Mouse (Mus musculus): ENCODE data around the gene Susd1. TPM values are rescaled to one million over a fixed set of nuclear protein-coding genes. Genes with fewer than 3 reads are reported as not detected.
A peak's percentile ranks its signal among the peaks of the same experiment; 100 is the strongest.

Gene Susd1
- polyA plus RNA-seq, 1 experiment from 2014 or later, result 3.7 TPM

DNA sequence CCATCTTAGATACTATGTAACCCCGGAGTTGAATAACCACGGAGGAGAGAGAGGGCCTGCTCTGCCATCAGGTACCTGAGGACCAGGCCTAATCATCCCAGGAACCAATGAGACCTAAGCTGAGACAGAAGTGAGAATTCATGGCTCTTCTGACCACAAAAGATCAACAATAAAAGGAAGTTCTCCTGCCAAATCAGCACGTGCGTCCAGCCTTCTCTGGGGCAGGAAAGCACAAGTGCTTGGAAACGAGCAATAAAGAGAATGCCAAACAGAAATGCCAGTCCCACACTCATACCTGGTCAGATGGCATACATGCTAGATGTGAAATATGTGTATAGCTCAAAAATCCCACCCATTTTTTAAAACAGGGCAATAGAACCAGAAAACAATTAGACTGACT, 58.6 kb downstream of the Susd1 start:
- H3K4me2 ChIP-seq, result no peak overlapping the region
- H3K4me3 ChIP-seq, result no peak overlapping the region
- no peak for ATAC-seq (replicated peaks; ENCODE audit: insufficient number of reproducible peaks, insufficient read depth, low FRiP score, low read depth)
- H3K4me1 ChIP-seq (replicated peaks), result peaks cover 4% of the 10 kb centered on the region; the same call in 1 of the 2 replicates
- H3K27ac ChIP-seq, result no peak overlapping the region
- H3K9me3 ChIP-seq (replicated peaks), result no peaks in the 10 kb centered on the region
- H3K9ac ChIP-seq, result no peak overlapping the region
- no peaks in the 10 kb centered on the region for H3K27me3 ChIP-seq
- 77% methylated on average over 5 of the region's 5 CpGs for WGBS
- no peaks in the 10 kb centered on the region for H3K36me3 ChIP-seq

DNA sequence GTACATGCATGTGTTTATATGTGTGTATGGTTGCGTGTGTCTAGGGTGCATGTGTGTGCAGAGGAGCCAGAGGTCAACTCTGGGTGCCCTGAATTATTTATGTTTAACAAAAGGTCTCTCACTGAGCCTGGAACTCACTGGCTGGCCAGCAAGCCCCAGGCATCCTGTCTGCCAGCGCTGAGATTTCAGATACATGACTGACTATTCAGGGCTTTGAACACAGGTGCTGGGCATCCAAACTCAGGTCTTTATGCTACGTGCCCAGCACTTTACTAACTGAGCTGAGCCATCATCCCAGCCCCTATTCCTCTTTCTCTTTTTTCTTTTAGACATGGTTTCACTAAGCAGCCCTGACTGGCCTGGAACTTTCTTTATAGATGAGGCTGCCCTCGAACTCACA, 59.8 kb downstream of the Susd1 start:
- WGBS, result 86% methylated on average over 4 of the region's 4 CpGs
- no peak for ATAC-seq (replicated peaks; ENCODE audit: insufficient number of reproducible peaks, insufficient read depth, low FRiP score, low read depth)
- H3K27ac ChIP-seq, result no peak overlapping the region
- no peak overlapping the region for H3K4me2 ChIP-seq
- H3K4me3 ChIP-seq, result no peak overlapping the region
- H3K36me3 ChIP-seq, result no peaks in the 10 kb centered on the region
- H3K4me1 ChIP-seq (replicated peaks), result peaks cover 4% of the 10 kb centered on the region; the same call in 1 of the 2 replicates
- no peaks in the 10 kb centered on the region for H3K27me3 ChIP-seq
- no peak overlapping the region for H3K9ac ChIP-seq
- no peaks in the 10 kb centered on the region for H3K9me3 ChIP-seq (replicated peaks)

GRCm38 (mm10) chr4:59374271-59374938, 64.0 kb downstream of the Susd1 start:
- Histone ChIP-seq H3K9ac (no peak overlapping the region), H3K4me2 (no peak overlapping the region), H3K4me1 (replicated peaks) (peaks cover 9% of the 10 kb centered on the region), H3K27ac (no peak overlapping the region), H3K4me3 (no peak overlapping the region), H3K9me3 (replicated peaks) (no peaks in the 10 kb centered on the region), H3K27me3 (no peaks in the 10 kb centered on the region), H3K36me3 (no peaks in the 10 kb centered on the region)
- ATAC-seq (replicated peaks; ENCODE audit: insufficient number of reproducible peaks, insufficient read depth, low FRiP score, low read depth), result no peak
- 74% methylated on average over 10 of the region's 10 CpGs for WGBS

DNA sequence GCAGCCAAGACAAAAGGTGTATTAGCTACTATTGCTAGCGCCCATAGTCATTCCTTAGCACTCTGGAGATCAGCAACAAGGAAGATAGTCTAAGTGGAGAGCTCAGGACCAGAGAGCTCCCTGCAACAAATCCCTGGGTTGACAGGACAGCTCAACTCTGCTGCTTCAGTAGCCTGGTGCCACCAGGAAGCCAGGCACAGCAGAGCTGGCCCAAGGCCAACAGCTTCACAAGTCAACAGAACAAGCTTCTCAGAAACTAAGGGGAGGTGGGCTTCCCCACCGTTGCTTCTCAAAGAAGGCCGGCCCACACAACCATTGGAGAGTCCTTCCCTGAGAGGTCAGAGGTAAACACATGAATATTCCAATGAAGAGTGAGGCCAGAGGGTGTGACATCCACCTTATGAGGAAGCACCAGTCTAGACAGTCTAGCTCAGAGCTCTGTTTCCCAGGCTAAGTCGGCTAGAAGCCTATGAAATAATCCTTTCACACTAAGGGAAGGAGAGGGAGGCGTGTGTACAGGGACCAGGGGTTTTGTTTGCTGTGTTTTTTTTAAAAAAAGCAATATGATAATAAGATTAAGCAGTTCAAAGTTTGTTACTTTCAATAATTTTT, 65.8 kb downstream of the Susd1 start:
- Histone ChIP-seq H3K9ac (no peak overlapping the region), H3K4me3 (no peak overlapping the region), H3K4me2 (no peak overlapping the region), H3K9me3 (replicated peaks) (no peaks in the 10 kb centered on the region), H3K36me3 (no peaks in the 10 kb centered on the region), H3K27ac (no peak overlapping the region), H3K4me1 (replicated peaks) (peaks cover 12% of the 10 kb centered on the region), H3K27me3 (no peaks in the 10 kb centered on the region)
- 52% methylated on average over 5 of the region's 5 CpGs for WGBS
- no peak for ATAC-seq (replicated peaks; ENCODE audit: insufficient number of reproducible peaks, insufficient read depth, low FRiP score, low read depth)

GRCm38 (mm10) chr4:59371910-59372309, 66.5 kb downstream of the Susd1 start:
- ATAC-seq (replicated peaks; ENCODE audit: insufficient number of reproducible peaks, insufficient read depth, low FRiP score, low read depth), result no peak
- Histone ChIP-seq H3K4me1 (replicated peaks) (peaks cover 12% of the 10 kb centered on the region), H3K4me3 (no peak overlapping the region), H3K36me3 (no peaks in the 10 kb centered on the region), H3K9me3 (replicated peaks) (no peaks in the 10 kb centered on the region), H3K27ac (no peak overlapping the region), H3K27me3 (no peaks in the 10 kb centered on the region), H3K4me2 (no peak overlapping the region), H3K9ac (no peak overlapping the region)
- 90% methylated on average over 5 of the region's 5 CpGs for WGBS

- Histone ChIP-seq H3K4me2 (no peak overlapping the region), H3K36me3 (no peaks in the 10 kb centered on the region), H3K4me3 (no peak overlapping the region), H3K27ac (no peak overlapping the region), H3K4me1 (replicated peaks) (peaks cover 14% of the 10 kb centered on the region), H3K27me3 (no peaks in the 10 kb centered on the region), H3K9me3 (replicated peaks) (no peaks in the 10 kb centered on the region), H3K9ac (no peak overlapping the region)
- no peak for ATAC-seq (replicated peaks; ENCODE audit: insufficient number of reproducible peaks, insufficient read depth, low FRiP score, low read depth)
- WGBS, result 98% methylated on average over 2 of the region's 2 CpGs
Measured at GRCm38 (mm10) chr4:59369941-59370340, 68.5 kb downstream of the Susd1 start.

DNA sequence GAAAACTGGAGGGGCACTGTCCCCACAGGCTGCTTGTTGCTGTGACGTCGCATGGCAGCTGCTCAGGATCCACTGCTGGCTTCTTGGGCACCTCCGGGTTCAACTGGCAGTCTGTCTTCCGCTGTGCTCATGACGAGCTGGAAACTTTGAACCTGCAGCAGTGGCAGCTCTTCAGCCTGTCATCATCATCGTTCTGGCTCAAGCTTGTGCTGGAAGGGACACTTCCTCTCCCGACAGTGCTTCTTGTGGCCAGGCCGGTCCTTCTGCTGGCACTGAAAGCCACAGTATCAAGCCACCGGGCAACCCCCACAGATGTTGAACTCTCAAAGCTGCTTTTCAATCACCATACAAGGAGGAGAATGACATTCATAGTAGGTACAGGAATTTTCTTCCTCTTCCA, 70.3 kb downstream of the Susd1 start:
- WGBS, result 42% methylated on average over 9 of the region's 9 CpGs
- Histone ChIP-seq H3K4me1 (replicated peaks) (peaks cover 32% of the 10 kb centered on the region), H3K36me3 (no peaks in the 10 kb centered on the region), H3K4me3 (no peak overlapping the region), H3K9ac (no peak overlapping the region), H3K27ac (no peak overlapping the region), H3K27me3 (no peaks in the 10 kb centered on the region), H3K4me2 (0 out of 2 replicates have a peak overlapping the region, but pooled peaks have one; percentile 4), H3K9me3 (replicated peaks) (no peaks in the 10 kb centered on the region)
- no peak for ATAC-seq (replicated peaks; ENCODE audit: insufficient number of reproducible peaks, insufficient read depth, low FRiP score, low read depth)

GRCm38 (mm10) chr4:59366206-59366605, 72.2 kb downstream of the Susd1 start:
- Histone ChIP-seq H3K27ac (no peak overlapping the region), H3K4me2 (no peak overlapping the region), H3K36me3 (no peaks in the 10 kb centered on the region), H3K4me3 (no peak overlapping the region), H3K4me1 (replicated peaks) (peaks cover 26% of the 10 kb centered on the region), H3K9ac (no peak overlapping the region), H3K9me3 (replicated peaks) (no peaks in the 10 kb centered on the region), H3K27me3 (no peaks in the 10 kb centered on the region)
- ATAC-seq (replicated peaks; ENCODE audit: insufficient number of reproducible peaks, insufficient read depth, low FRiP score, low read depth), result no peak
- 81% methylated on average over 9 of the region's 9 CpGs for WGBS

DNA sequence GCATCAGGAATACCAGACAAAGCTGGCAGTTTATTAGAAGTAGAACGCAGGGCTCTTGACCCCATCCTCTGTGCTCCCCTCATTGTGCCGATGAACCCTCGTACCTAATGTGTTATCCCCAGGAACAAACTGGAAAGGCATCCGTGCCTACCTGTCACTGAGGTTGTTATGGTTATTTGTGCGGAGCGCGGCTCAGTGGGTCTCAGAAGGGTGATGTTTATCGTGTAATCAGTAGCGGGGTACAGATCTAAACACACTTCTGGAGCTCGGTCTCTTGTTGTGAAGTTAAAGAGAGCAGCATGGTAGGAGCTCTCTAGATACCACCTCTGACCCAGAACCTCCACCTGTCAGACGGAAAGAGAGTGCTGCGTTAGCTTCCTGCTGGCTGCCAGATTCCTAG, 72.9 kb downstream of the Susd1 start:
- WGBS, result 91% methylated on average over 12 of the region's 12 CpGs
- H3K36me3 ChIP-seq, result no peaks in the 10 kb centered on the region

DNA sequence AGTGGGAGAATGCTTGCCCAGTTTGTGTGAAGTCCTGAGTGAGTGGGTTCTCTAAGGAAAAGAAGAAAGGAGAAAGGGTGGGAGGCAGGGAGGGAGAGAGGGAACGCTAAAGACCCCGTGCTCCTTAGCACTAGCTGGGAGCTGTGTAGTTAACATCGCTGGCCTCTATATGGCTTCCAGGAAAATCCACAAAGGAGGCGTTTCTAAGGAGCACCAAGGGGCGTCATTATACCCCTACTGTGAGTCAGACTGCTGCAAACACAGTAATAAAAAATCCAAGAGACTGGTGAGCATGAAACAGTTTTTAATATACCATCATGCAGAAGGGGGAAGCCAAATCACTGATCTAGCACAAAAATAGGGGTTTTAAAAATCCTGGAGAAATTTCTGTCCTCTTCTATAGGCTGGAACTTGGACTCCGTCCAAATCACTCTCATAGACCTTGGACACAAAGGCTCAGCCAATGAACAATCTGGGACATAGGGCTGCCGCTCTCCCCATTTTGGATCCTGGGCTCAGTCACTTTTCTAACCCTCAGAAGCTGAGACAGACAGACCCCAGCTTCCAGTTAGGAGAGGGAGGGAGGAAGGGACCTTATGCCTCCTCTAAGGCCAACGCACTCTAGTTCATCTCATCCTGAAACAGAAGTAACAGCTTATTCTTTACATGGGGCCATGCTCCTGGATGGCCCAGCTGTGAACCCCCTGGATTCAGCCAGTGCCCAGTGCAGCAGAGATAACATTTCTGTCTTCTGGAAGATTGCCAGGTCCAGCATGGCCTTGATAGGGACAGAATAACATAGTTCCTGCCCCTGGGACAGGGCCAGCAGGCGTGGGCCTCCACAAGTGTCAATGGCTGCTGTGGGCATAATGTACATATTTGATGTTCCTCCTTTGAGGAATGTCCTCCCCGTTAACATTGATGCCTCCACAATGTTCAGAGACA, 73.9 kb downstream of the Susd1 start:
- peaks cover 29% of the 10 kb centered on the region for H3K4me1 ChIP-seq (replicated peaks)
- WGBS, result 57% methylated on average over 10 of the region's 10 CpGs
- 0 out of 2 replicates have a peak overlapping the region, but pooled peaks have one; percentile 5 for H3K27ac ChIP-seq
- 0 out of 2 replicates have a peak, but pooled peaks have one; percentile 46 for ATAC-seq (replicated peaks; ENCODE audit: insufficient number of reproducible peaks, insufficient read depth, low FRiP score, low read depth)
- no peaks in the 10 kb centered on the region for H3K9me3 ChIP-seq (replicated peaks)
- no peak overlapping the region for H3K4me2 ChIP-seq
- no peak overlapping the region for H3K9ac ChIP-seq
- H3K27me3 ChIP-seq, result no peaks in the 10 kb centered on the region
- no peaks in the 10 kb centered on the region for H3K36me3 ChIP-seq
- H3K4me3 ChIP-seq, result no peak overlapping the region

More for the DNA sequence above, 72.9 kb downstream of the Susd1 start:
- no peak for ATAC-seq (replicated peaks; ENCODE audit: insufficient number of reproducible peaks, insufficient read depth, low FRiP score, low read depth)
- Histone ChIP-seq H3K4me3 (no peak overlapping the region), H3K27ac (no peak overlapping the region), H3K9ac (no peak overlapping the region), H3K9me3 (replicated peaks) (no peaks in the 10 kb centered on the region), H3K27me3 (no peaks in the 10 kb centered on the region), H3K4me2 (no peak overlapping the region), H3K4me1 (replicated peaks) (peaks cover 26% of the 10 kb centered on the region)

GRCm38 (mm10) chr4:59363041-59363440, 75.4 kb downstream of the Susd1 start:
- Histone ChIP-seq H3K4me2 (no peak overlapping the region), H3K9me3 (replicated peaks) (no peaks in the 10 kb centered on the region), H3K4me1 (replicated peaks) (peaks cover 27% of the 10 kb centered on the region), H3K27me3 (no peaks in the 10 kb centered on the region), H3K9ac (no peak overlapping the region), H3K36me3 (no peaks in the 10 kb centered on the region), H3K27ac (peak overlapping the region; percentile 29), H3K4me3 (no peak overlapping the region)
- ATAC-seq (replicated peaks; ENCODE audit: insufficient number of reproducible peaks, insufficient read depth, low FRiP score, low read depth), result peak; percentile 74
- WGBS, result 58% methylated on average over 9 of the region's 9 CpGs

All from heart, embryonic 15.5 days (tissue).